In the genomic region with DNA sequence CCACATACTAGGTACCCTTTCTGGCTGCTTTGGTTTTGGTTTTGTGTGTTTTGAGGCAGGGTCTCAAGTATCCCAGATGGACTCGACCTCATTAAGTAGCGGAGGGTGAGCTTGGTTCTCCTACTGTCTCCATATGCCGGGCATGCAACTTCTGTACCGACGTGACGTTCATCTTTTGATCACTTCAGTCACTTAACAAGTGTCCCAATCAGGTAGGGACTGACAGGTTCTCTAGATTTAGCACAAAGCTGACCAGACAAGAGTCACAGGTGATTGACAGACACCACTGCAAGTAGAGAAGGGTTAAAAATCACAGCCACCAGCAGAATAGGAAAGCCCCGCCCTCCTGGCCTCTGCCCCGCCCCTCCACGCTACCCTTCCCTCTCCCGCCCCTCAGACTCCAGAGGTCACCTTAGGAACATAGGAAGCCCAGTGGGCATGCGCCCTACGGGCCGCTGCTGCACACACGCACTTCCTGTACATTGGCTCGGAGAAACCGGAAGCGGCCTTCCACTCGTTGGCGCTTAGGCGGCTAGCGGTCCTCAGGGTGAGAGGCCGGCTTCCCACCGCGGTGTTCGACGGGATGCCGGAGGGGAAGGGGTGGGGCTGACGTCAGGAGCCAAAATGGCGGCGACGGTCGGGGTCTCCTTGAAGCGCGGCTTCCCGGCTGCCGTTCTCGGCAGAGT, we compare ENCODE assay signal across 7 mouse cellular contexts. TPM values are rescaled to one million over a fixed set of nuclear protein-coding genes. Genes with fewer than 3 reads are reported as not detected.
DNase-seq lines count a peak whose midpoint lies in the region; ATAC-seq lines count a peak whose summit lies in the region.

A gene (plus strand): TSS at position 423 of the 686 bp plus-strand sequence.

- ATAC-seq in embryonic facial prominence, embryonic 11.5 days (replicated peaks; ENCODE audit: insufficient number of reproducible peaks, low FRiP score, low TSS enrichment, low read depth) = peak; percentile 95
- ATAC-seq in granulocyte monocyte progenitor cell, adult 5-6 weeks (replicated peaks; ENCODE audit: poor library complexity, severe bottlenecking) = peak; percentile 84
- ATAC-seq in midbrain, embryonic 13.5 days = peak; percentile 96

- DNase-seq in adrenal gland, postnatal 14 days = peak; percentile 98
- peak; percentile 99 for DNase-seq in embryonic facial prominence, embryonic 11.5 days (ENCODE audit: low spot score)
- DNase-seq in kidney, adult 11 months = peak; percentile 99
- peak; percentile 97 for DNase-seq in limb, embryonic 10.5 days (ENCODE audit: low spot score)
- peak; percentile 81 for DNase-seq in spleen, adult 12 weeks (ENCODE audit: low spot score)

- no peaks in the 10 kb centered on the region for H3K36me3 ChIP-seq in embryonic facial prominence, embryonic 11.5 days (replicated peaks; ENCODE audit: control insufficient read depth, insufficient read depth, low read depth, low read length)
- peaks cover 6% of the 10 kb centered on the region for H3K36me3 ChIP-seq in limb, embryonic 10.5 days
- H3K36me3 ChIP-seq in midbrain, embryonic 13.5 days = peaks cover under 1% of the 10 kb centered on the region; the same call in 1 of the 2 replicates

- no peaks in the 10 kb centered on the region for H3K27me3 ChIP-seq in embryonic facial prominence, embryonic 11.5 days (ENCODE audit: control insufficient read depth, insufficient read depth, low read length)
- H3K27me3 ChIP-seq in limb, embryonic 10.5 days (ENCODE audit: low read depth, poor library complexity, severe bottlenecking) = peaks cover 9% of the 10 kb centered on the region
- no peaks in the 10 kb centered on the region for H3K27me3 ChIP-seq in midbrain, embryonic 13.5 days

- peak within 1 kb of the TSS; percentile 62 for H3K4me3 ChIP-seq in embryonic facial prominence, embryonic 11.5 days (ENCODE audit: low read depth, low read length)
- H3K4me3 ChIP-seq in limb, embryonic 10.5 days = peak within 1 kb of the TSS; percentile 97
- peak within 1 kb of the TSS; percentile 74 for H3K4me3 ChIP-seq in midbrain, embryonic 13.5 days (replicated peaks)

- no peaks in the 10 kb centered on the region; the same call in 1 of the 2 replicates for H3K4me1 ChIP-seq in embryonic facial prominence, embryonic 11.5 days (ENCODE audit: control insufficient read depth, insufficient read depth, low read length)
- peaks cover 55% of the 10 kb centered on the region for H3K4me1 ChIP-seq in limb, embryonic 10.5 days
- H3K4me1 ChIP-seq in midbrain, embryonic 13.5 days (replicated peaks) = peaks cover 52% of the 10 kb centered on the region

- no peak within 1 kb of the TSS for H3K27ac ChIP-seq in embryonic facial prominence, embryonic 11.5 days (replicated peaks; ENCODE audit: low read depth, low read length)
- H3K27ac ChIP-seq in limb, embryonic 10.5 days = peak within 1 kb of the TSS; percentile 96
- H3K27ac ChIP-seq in midbrain, embryonic 13.5 days = peak within 1 kb of the TSS; percentile 84

- peak within 1 kb of the TSS; percentile 72 for H3K4me2 ChIP-seq in embryonic facial prominence, embryonic 11.5 days (ENCODE audit: low read depth, low read length)
- H3K4me2 ChIP-seq in midbrain, embryonic 13.5 days (replicated peaks) = peak within 1 kb of the TSS; percentile 77

- 4% methylated on average over 37 of the region's 37 CpGs for WGBS in embryonic facial prominence, embryonic 11.5 days
- WGBS in limb, embryonic 10.5 days = 5% methylated on average over 37 of the region's 37 CpGs
- WGBS in midbrain, embryonic 13.5 days = 2% methylated on average over 37 of the region's 37 CpGs

- peak within 1 kb of the TSS; percentile 84 for H3K9ac ChIP-seq in embryonic facial prominence, embryonic 11.5 days (replicated peaks; ENCODE audit: low read length)
- peak within 1 kb of the TSS; percentile 89 for H3K9ac ChIP-seq in midbrain, embryonic 13.5 days (replicated peaks)

- no peaks in the 10 kb centered on the region for H3K9me3 ChIP-seq in embryonic facial prominence, embryonic 11.5 days (replicated peaks; ENCODE audit: control insufficient read depth, low read length)
- no peaks in the 10 kb centered on the region for H3K9me3 ChIP-seq in limb, embryonic 10.5 days (replicated peaks)
- no peaks in the 10 kb centered on the region for H3K9me3 ChIP-seq in midbrain, embryonic 13.5 days

RNA-seq across cellular contexts. Expression of the gene that starts here (rescaled TPM):
- total RNA-seq in adrenal gland, postnatal 14 days (2021) = 699 and 754 TPM in 2 replicates
- 428 and 430 TPM in 2 replicates for polyA plus RNA-seq in embryonic facial prominence, embryonic 11.5 days (2014; fragmentation: Nextera tagmentation; extraction: Ambion mirVana)
- 143 and 167 TPM in 2 replicates for total RNA-seq in granulocyte monocyte progenitor cell, adult 5-6 weeks (2014; fragmentation: Nextera tagmentation)
- 116 and 142 TPM in 2 replicates for total RNA-seq in granulocyte monocyte progenitor cell, adult 5-6 weeks (2017)
- 428 and 436 TPM in 2 replicates for polyA plus RNA-seq in limb, embryonic 10.5 days (2016; fragmentation: Nextera tagmentation; extraction: Ambion mirVana)
- 457 and 464 TPM in 2 replicates for polyA plus RNA-seq in midbrain, embryonic 13.5 days (2015; fragmentation: Nextera tagmentation; extraction: Ambion mirVana)
